Mouse (Mus musculus) megakaryocyte, embryonic 14.5 days (primary cell): ENCODE measurements around the gene Nrap. TPM values are rescaled to one million over a fixed set of nuclear protein-coding genes. Genes with fewer than 3 reads are reported as not detected.
A peak's percentile ranks its signal among the peaks of the same experiment; 100 is the strongest.
"Not testable (repeated sequence)": the region's sequence is repeated elsewhere in the genome, so short reads cannot be mapped to it uniquely, and the experiment has no call there.

ENCODE experiments used
- H3K27me3 ChIP-seq: replicated peaks from 2 replicates; pipeline ENCODE3; 2012; ENCODE audit warnings: inconsistent platforms
- H3K36me3 ChIP-seq: replicated peaks from 2 replicates; pipeline ENCODE3; 2012; ENCODE audit warnings: low read length, inconsistent platforms, mixed read lengths
- H3K4me1 ChIP-seq: 2 replicates; pipeline ENCODE4 v1.6.1; 2012; ENCODE audit warnings: inconsistent platforms
- H3K4me3 ChIP-seq: replicated peaks from 2 replicates; pipeline ENCODE3; 2012; ENCODE audit warnings: moderate library complexity, mild to moderate bottlenecking, inconsistent platforms
- H3K9me3 ChIP-seq: 2 replicates; pipeline ENCODE4 v1.6.1; 2012; ENCODE audit warnings: inconsistent platforms
- FLI1 ChIP-seq: IDR thresholded peaks from 2 replicates; pipeline ENCODE4 v1.6.1; 2012; ENCODE audit warnings: low read length, inconsistent platforms, mixed read lengths
- GATA1 ChIP-seq: IDR thresholded peaks from 3 replicates; pipeline ENCODE4 v1.6.1; 2012; ENCODE audit warnings: mixed read lengths, low read length, inconsistent platforms, borderline replicate concordance
- polyA plus RNA-seq: library from polyadenylated mRNA; stranded (reverse); fragments of >175 nt; gene quantifications from 2 replicates; pipeline ENCODE4 v1.2.3, GENCODE M21; 2012; ENCODE audit warnings: low replicate concordance; ENCODE audit not compliant: insufficient read depth

Gene Nrap
- polyA plus RNA-seq, 1 experiment = not detected

- peaks cover 26% of the 10 kb centered on the region for H3K27me3 ChIP-seq
- TF ChIP-seq GATA1 (no peak), FLI1 (no peak)
- H3K9me3 ChIP-seq = no peaks in the 10 kb centered on the region
- peaks cover 35% of the 10 kb centered on the region for H3K4me1 ChIP-seq
- H3K4me3 ChIP-seq = no peak overlapping the region
- no peaks in the 10 kb centered on the region for H3K36me3 ChIP-seq
These were observed 20.9 kb downstream of the Nrap start for GRCm38 (mm10) chr19:56368912-56369311.

GRCm38 (mm10) chr19:56367778-56368177, 22.1 kb downstream of the Nrap start:
- H3K36me3 ChIP-seq = no peaks in the 10 kb centered on the region
- no peaks in the 10 kb centered on the region for H3K9me3 ChIP-seq
- H3K27me3 ChIP-seq = peaks cover 31% of the 10 kb centered on the region
- no peak for TF ChIP-seq GATA1
- no peak overlapping the region for H3K4me3 ChIP-seq
- peaks cover 35% of the 10 kb centered on the region for H3K4me1 ChIP-seq

GRCm38 (mm10) chr19:56366625-56367024, 23.2 kb downstream of the Nrap start:
- TF ChIP-seq GATA1 (no peak), FLI1 (no peak)
- peaks cover 41% of the 10 kb centered on the region for H3K27me3 ChIP-seq
- H3K4me3 ChIP-seq = no peak overlapping the region
- peaks cover 35% of the 10 kb centered on the region for H3K4me1 ChIP-seq
- H3K36me3 ChIP-seq = no peaks in the 10 kb centered on the region
- H3K9me3 ChIP-seq = no peaks in the 10 kb centered on the region

GRCm38 (mm10) chr19:56366168-56366567, 23.7 kb downstream of the Nrap start:
- H3K4me1 ChIP-seq = peaks cover 35% of the 10 kb centered on the region
- peaks cover 45% of the 10 kb centered on the region for H3K27me3 ChIP-seq
- no peak for TF ChIP-seq GATA1
- no peak overlapping the region for H3K4me3 ChIP-seq
- H3K9me3 ChIP-seq = no peaks in the 10 kb centered on the region
- H3K36me3 ChIP-seq = no peaks in the 10 kb centered on the region

- no peaks in the 10 kb centered on the region for H3K36me3 ChIP-seq
- H3K4me1 ChIP-seq = peaks cover 20% of the 10 kb centered on the region
- peaks cover 48% of the 10 kb centered on the region for H3K27me3 ChIP-seq
- no peak overlapping the region for H3K4me3 ChIP-seq
- no peaks in the 10 kb centered on the region for H3K9me3 ChIP-seq
- no peak for TF ChIP-seq FLI1
- no peak for TF ChIP-seq GATA1
These were observed 25.3 kb downstream of the Nrap start for GRCm38 (mm10) chr19:56364563-56364962.

- Histone ChIP-seq H3K4me1 (peaks cover 20% of the 10 kb centered on the region), H3K4me3 (no peak overlapping the region), H3K27me3 (peaks cover 44% of the 10 kb centered on the region), H3K36me3 (no peaks in the 10 kb centered on the region), H3K9me3 (no peaks in the 10 kb centered on the region)
- no peak for TF ChIP-seq GATA1
- no peak for TF ChIP-seq FLI1
These were observed 25.9 kb downstream of the Nrap start for GRCm38 (mm10) chr19:56363721-56364460.

- H3K27me3 ChIP-seq = peaks cover 32% of the 10 kb centered on the region
- no peaks in the 10 kb centered on the region for H3K9me3 ChIP-seq
- TF ChIP-seq GATA1 (no peak), FLI1 (no peak)
- H3K4me3 ChIP-seq = no peak overlapping the region
- H3K36me3 ChIP-seq = no peaks in the 10 kb centered on the region
- H3K4me1 ChIP-seq = peaks cover 29% of the 10 kb centered on the region
These were observed 30.9 kb downstream of the Nrap start for GRCm38 (mm10) chr19:56358890-56359289.

- H3K36me3 ChIP-seq, H3K4me3 ChIP-seq, H3K9me3 ChIP-seq: not testable (repeated sequence)
- Histone ChIP-seq H3K4me1 (peaks cover 29% of the 10 kb centered on the region), H3K27me3 (peaks cover 26% of the 10 kb centered on the region)
These were observed 32.5 kb downstream of the Nrap start for GRCm38 (mm10) chr19:56357374-56357708.

- Histone ChIP-seq H3K4me3 (peak overlapping the region; percentile 72), H3K9me3 (peaks cover 12% of the 10 kb centered on the region), H3K36me3 (no peaks in the 10 kb centered on the region), H3K4me1 (peaks cover 29% of the 10 kb centered on the region), H3K27me3 (peaks cover 20% of the 10 kb centered on the region)
- no peak for TF ChIP-seq GATA1
- TF ChIP-seq FLI1 = no peak
These were observed 33.1 kb downstream of the Nrap start for GRCm38 (mm10) chr19:56356480-56357373.

GRCm38 (mm10) chr19:56355201-56355600, 34.6 kb downstream of the Nrap start:
- peaks cover 29% of the 10 kb centered on the region for H3K4me1 ChIP-seq
- H3K9me3 ChIP-seq = peaks cover 12% of the 10 kb centered on the region
- H3K27me3 ChIP-seq = peaks cover 17% of the 10 kb centered on the region
- TF ChIP-seq FLI1 (no peak), GATA1 (no peak)
- no peaks in the 10 kb centered on the region for H3K36me3 ChIP-seq
- no peak overlapping the region for H3K4me3 ChIP-seq
